Mouse (Mus musculus) C3H10T1/2 (cell line): ENCODE measurements around the gene Gm5930. TPM values are rescaled to one million over a fixed set of nuclear protein-coding genes. Genes with fewer than 3 reads are reported as not detected.

ENCODE experiments used
- polyA plus RNA-seq, 2 experiments: library from polyadenylated mRNA; unstranded; fragments of >200 nt; fragmentation: generic; extraction: Trizol; gene quantifications; one replicate each; pipeline ENCODE4 v1.2.1; 2012; ENCODE audit warnings: missing spikeins in 2 of 2

The Gm5930 gene
- under 1 TPM; 0.02 to 0.22 TPM for polyA plus RNA-seq

GRCm38 (mm10) chr14:44338484-44338883 is at the start of gene Gm5930:
Gene Gm5930, minus strand, starts transcription at chr14:44338584.

GRCm38 (mm10) chr14:44365057-44365456 is 26.7 kb upstream of the Gm5930 start, which contains the start of gene Gm8229:
Gene Gm8229, plus strand, starts transcription at chr14:44365357.

GRCm38 (mm10) chr14:44285280-44285679 is 53.1 kb downstream of the Gm5930 start, which contains the start of gene Gm8220:
Gene Gm8220, plus strand, starts transcription at chr14:44285580.

Other genes starting within 250 kb of the Gm5930 start
- under 1 TPM in 1 of 2 experiments, not detected in 1; 0.14 TPM for gene Ear2, start 235.9 kb downstream of the Gm5930 start, polyA plus RNA-seq
- not detected for gene Gm3327, start 214.7 kb downstream of the Gm5930 start, polyA plus RNA-seq
- gene Gm8212, start 140.9 kb downstream of the Gm5930 start, polyA plus RNA-seq = under 1 TPM in 1 of 2 experiments, not detected in 1; 0.04 TPM
- gene 4930503E14Rik, start 125.3 kb downstream of the Gm5930 start, polyA plus RNA-seq = under 1 TPM; 0.02 to 0.05 TPM
- gene Gm8220, start 53.0 kb downstream of the Gm5930 start, polyA plus RNA-seq = under 1 TPM in 1 of 2 experiments, not detected in 1; 0.05 TPM
- not detected for gene Gm8229, start 26.8 kb upstream of the Gm5930 start, polyA plus RNA-seq
- gene Gm3371, start 72.1 kb upstream of the Gm5930 start, polyA plus RNA-seq = under 1 TPM in 1 of 2 experiments, not detected in 1; 0.02 TPM
- gene Gm8232, start 95.1 kb upstream of the Gm5930 start, polyA plus RNA-seq = not detected
- gene BC061237, start 153.9 kb upstream of the Gm5930 start, polyA plus RNA-seq = not detected
- not detected for gene Gm17093, start 179.7 kb upstream of the Gm5930 start, polyA plus RNA-seq
- not detected for gene Gm8247, start 244.6 kb upstream of the Gm5930 start, polyA plus RNA-seq